Mouse (Mus musculus) limb, embryonic 14.5 days (tissue): ENCODE results near the gene Vmn1r21. TPM values are rescaled to one million over a fixed set of nuclear protein-coding genes. Genes with fewer than 3 reads are reported as not detected.

Experiments
- ATAC-seq: fragments of 200-750 bp; cut with Nextera tagmentation; 2 replicates; pipeline ENCODE4 v1.8.0; 2017; ENCODE audit warnings: low read depth, moderate number of reproducible peaks, moderate TSS enrichment; ENCODE audit not compliant: low FRiP score
- DNase-seq: peaks from one replicate; pipeline ENCODE4 v3.0.0-alpha.2; 2015; ENCODE audit warnings: low spot score
- H3K27ac ChIP-seq: fragments of 300-500 bp; sonication (generic); replicated peaks from 2 replicates; pipeline ENCODE4 v1.5.1; 2014; ENCODE audit warnings: low read depth, mild to moderate bottlenecking, low read length, moderate library complexity, mixed read lengths
- H3K27me3 ChIP-seq: fragments of 300-500 bp; sonication (generic); 2 replicates; pipeline ENCODE4 v1.6.1; 2014; ENCODE audit warnings: low read length, mixed read lengths; ENCODE audit not compliant: control insufficient read depth, insufficient read depth
- H3K36me3 ChIP-seq: fragments of 300-500 bp; sonication (generic); 2 replicates; pipeline ENCODE4 v1.6.1; 2014; ENCODE audit warnings: mild to moderate bottlenecking, low read length, moderate library complexity, mixed read lengths; ENCODE audit not compliant: control insufficient read depth, insufficient read depth
- H3K4me1 ChIP-seq: fragments of 300-500 bp; sonication (generic); 2 replicates; pipeline ENCODE4 v1.6.1; 2014; ENCODE audit warnings: antibody characterized with exemption, low read length, mixed read lengths; ENCODE audit not compliant: control insufficient read depth, insufficient read depth
- H3K4me2 ChIP-seq: fragments of 300-500 bp; sonication (generic); replicated peaks from 2 replicates; pipeline ENCODE4 v1.6.1; 2014; ENCODE audit warnings: low read depth, mild to moderate bottlenecking, low read length, moderate library complexity; ENCODE audit not compliant: severe bottlenecking
- H3K4me3 ChIP-seq: fragments of 300-500 bp; sonication (generic); replicated peaks from 2 replicates; pipeline ENCODE4 v1.5.1; 2014; ENCODE audit warnings: low read length
- H3K9ac ChIP-seq: fragments of 300-500 bp; sonication (generic); 2 replicates; pipeline ENCODE4 v1.6.1; 2014; ENCODE audit warnings: mild to moderate bottlenecking, low read depth, low read length, moderate library complexity; ENCODE audit not compliant: severe bottlenecking
- H3K9me3 ChIP-seq: fragments of 300-500 bp; sonication (generic); 2 replicates; pipeline ENCODE4 v1.6.1; 2016; ENCODE audit warnings: low read length; ENCODE audit not compliant: control insufficient read depth
- POLR2A ChIP-seq: fragments of 200-500 bp; IDR thresholded peaks from 2 replicates; pipeline ENCODE4 v1.8.0; 2012; ENCODE audit warnings: inconsistent platforms, mild to moderate bottlenecking, moderate library complexity, borderline replicate concordance; ENCODE audit not compliant: insufficient read depth, insufficient read length; ENCODE audit errors: extremely low read depth
- WGBS: fragments of 180-500 bp; shearing (Covaris S2); extraction: QIAGEN DNeasy Blood & Tissue Kit; methylation state at CpG from one replicate; pipeline ENCODE4 v1.1.7; 2014; 5-methylcytosine and 5-hydroxymethylcytosine counted together
- polyA plus RNA-seq, 2 experiments: library from polyadenylated mRNA; depleted of rRNA in 1 of 2; stranded (reverse) in 1 of 2; unstranded in 1 of 2; fragments of >200 nt; fragmentation: Nextera tagmentation in 1 of 2; extraction: Ambion mirVana in 1 of 2; gene quantifications; 2 replicates each; pipeline versions ENCODE4 v1.2.1 to v1.2.3; 2012 to 2014

The Vmn1r21 gene
- polyA plus RNA-seq, 2 experiments = not detected

GRCm38 (mm10) chr6:57811748-57812730 lies 38.1 kb downstream of the Vmn1r21 start:
- Histone ChIP-seq H3K4me3 (no peak overlapping the region), H3K4me2 (no peak overlapping the region), H3K4me1 (no peaks in the 10 kb centered on the region), H3K9ac (no peak overlapping the region), H3K27me3 (no peaks in the 10 kb centered on the region), H3K36me3 (no peaks in the 10 kb centered on the region), H3K27ac (no peak overlapping the region), H3K9me3 (no peaks in the 10 kb centered on the region)
- 82% methylated on average over 3 of the region's 3 CpGs for WGBS
- no peak for DNase-seq
- ATAC-seq = no peak
- no peak for TF ChIP-seq POLR2A

- 86% methylated on average over 5 of the region's 5 CpGs for WGBS
- no peak overlapping the region for H3K9ac ChIP-seq
- no peaks in the 10 kb centered on the region for H3K36me3 ChIP-seq
- no peaks in the 10 kb centered on the region for H3K4me1 ChIP-seq
- no peak overlapping the region for H3K4me3 ChIP-seq
- TF ChIP-seq POLR2A = no peak
- no peak overlapping the region for H3K4me2 ChIP-seq
- no peaks in the 10 kb centered on the region for H3K9me3 ChIP-seq
- DNase-seq (no peak), ATAC-seq (no peak)
- H3K27ac ChIP-seq = no peak overlapping the region
- no peaks in the 10 kb centered on the region for H3K27me3 ChIP-seq
Measured at GRCm38 (mm10) chr6:57805218-57806069, 44.7 kb downstream of the Vmn1r21 start.

- H3K27ac ChIP-seq = no peak overlapping the region
- 89% methylated on average over 2 of the region's 2 CpGs for WGBS
Measured at GRCm38 (mm10) chr6:57803130-57803529, 47.0 kb downstream of the Vmn1r21 start.

GRCm38 (mm10) chr6:57798986-57799385 lies 51.2 kb downstream of the Vmn1r21 start:
- TF ChIP-seq POLR2A = no peak
- 86% methylated on average over 1 of the region's 1 CpGs for WGBS
- ATAC-seq = no peak

More at GRCm38 (mm10) chr6:57803130-57803529, 47.0 kb downstream of the Vmn1r21 start:
- Histone ChIP-seq H3K9ac (no peak overlapping the region), H3K36me3 (no peaks in the 10 kb centered on the region), H3K27me3 (no peaks in the 10 kb centered on the region), H3K4me3 (no peak overlapping the region), H3K4me2 (no peak overlapping the region), H3K4me1 (no peaks in the 10 kb centered on the region), H3K9me3 (no peaks in the 10 kb centered on the region)
- ATAC-seq (no peak), DNase-seq (no peak)
- TF ChIP-seq POLR2A = no peak

GRCm38 (mm10) chr6:57796853-57797423 lies 53.2 kb downstream of the Vmn1r21 start:
- WGBS = 94% methylated on average over 3 of the region's 3 CpGs
- Histone ChIP-seq H3K4me3 (no peak overlapping the region), H3K27ac (no peak overlapping the region), H3K27me3 (no peaks in the 10 kb centered on the region), H3K4me1 (no peaks in the 10 kb centered on the region), H3K4me2 (no peak overlapping the region), H3K9ac (no peak overlapping the region), H3K36me3 (no peaks in the 10 kb centered on the region), H3K9me3 (no peaks in the 10 kb centered on the region)
- no peak for TF ChIP-seq POLR2A
- no peak for ATAC-seq
- no peak for DNase-seq

More at GRCm38 (mm10) chr6:57798986-57799385, 51.2 kb downstream of the Vmn1r21 start:
- Histone ChIP-seq H3K9ac (no peak overlapping the region), H3K4me2 (no peak overlapping the region), H3K4me3 (no peak overlapping the region), H3K36me3 (no peaks in the 10 kb centered on the region), H3K4me1 (no peaks in the 10 kb centered on the region), H3K9me3 (no peaks in the 10 kb centered on the region), H3K27me3 (no peaks in the 10 kb centered on the region), H3K27ac (no peak overlapping the region)
- DNase-seq = no peak
